Mouse (Mus musculus) liver, adult (tissue): ENCODE data around the gene Btbd9.

Experiments
- GATA4 ChIP-seq: IDR thresholded peaks from 2 replicates; pipeline ENCODE4 v1.6.1; 2014; ENCODE audit warnings: mild to moderate bottlenecking, low read length; ENCODE audit not compliant: insufficient replicate concordance

Gene Btbd9

GRCm38 (mm10) chr17:30515401-30515800, 60.9 kb downstream of the Btbd9 start:
- TF ChIP-seq GATA4, result no peak

- no peak for TF ChIP-seq GATA4
These were observed 63.3 kb downstream of the Btbd9 start for GRCm38 (mm10) chr17:30513034-30513433.

- no peak for TF ChIP-seq GATA4
These were observed 63.8 kb downstream of the Btbd9 start for GRCm38 (mm10) chr17:30512531-30512930.

GRCm38 (mm10) chr17:30512007-30512406, 64.3 kb downstream of the Btbd9 start:
- TF ChIP-seq GATA4, result no peak

GRCm38 (mm10) chr17:30511399-30511798, 64.9 kb downstream of the Btbd9 start:
- TF ChIP-seq GATA4, result no peak

- TF ChIP-seq GATA4, result no peak
These were observed 66.1 kb downstream of the Btbd9 start for GRCm38 (mm10) chr17:30510171-30510570.

GRCm38 (mm10) chr17:30509646-30510045, 66.6 kb downstream of the Btbd9 start:
- TF ChIP-seq GATA4, result no peak

GRCm38 (mm10) chr17:30507636-30508576, 68.4 kb downstream of the Btbd9 start:
- TF ChIP-seq GATA4, result no peak

GRCm38 (mm10) chr17:30506916-30507315, 69.4 kb downstream of the Btbd9 start:
- TF ChIP-seq GATA4, result no peak

GRCm38 (mm10) chr17:30498779-30499178, 77.5 kb downstream of the Btbd9 start:
- no peak for TF ChIP-seq GATA4

- no peak for TF ChIP-seq GATA4
These were observed 77.9 kb downstream of the Btbd9 start for GRCm38 (mm10) chr17:30498376-30498719.

GRCm38 (mm10) chr17:30497525-30498375, 78.5 kb downstream of the Btbd9 start:
- TF ChIP-seq GATA4, result no peak

GRCm38 (mm10) chr17:30495567-30495966, 80.7 kb downstream of the Btbd9 start:
- no peak for TF ChIP-seq GATA4

GRCm38 (mm10) chr17:30495154-30495553, 81.1 kb downstream of the Btbd9 start:
- TF ChIP-seq GATA4, result no peak

- no peak for TF ChIP-seq GATA4
These were observed 82.8 kb downstream of the Btbd9 start for GRCm38 (mm10) chr17:30493481-30493880.

GRCm38 (mm10) chr17:30492191-30492590, 84.1 kb downstream of the Btbd9 start:
- no peak for TF ChIP-seq GATA4
